Mouse (Mus musculus) myocyte (in vitro differentiated cells): ENCODE results near the gene Scarb1.

ENCODE experiments used
- SRF ChIP-seq: IDR thresholded peaks from one replicate; pipeline ENCODE4 v1.6.1; 2011; ENCODE audit warnings: low read depth; ENCODE audit not compliant: control insufficient read depth, insufficient read length
- USF1 ChIP-seq: IDR thresholded peaks from one replicate; pipeline ENCODE4 v1.6.1; 2011; ENCODE audit warnings: low read depth, mild to moderate bottlenecking, control low read depth, moderate library complexity

GRCm38 (mm10) chr5:125323128-125323527, 17.8 kb downstream of the Scarb1 start:
- no peak for TF ChIP-seq USF1
- no peak for TF ChIP-seq SRF
